Mouse (Mus musculus): ENCODE measurements at regions not wholly inside any gene's neighbourhood (a gene's known extent, or its start where the extent isn't known, plus 50 kb on each side); places are given as distances from the start of the nearest gene placed in this dataset.

DNA sequence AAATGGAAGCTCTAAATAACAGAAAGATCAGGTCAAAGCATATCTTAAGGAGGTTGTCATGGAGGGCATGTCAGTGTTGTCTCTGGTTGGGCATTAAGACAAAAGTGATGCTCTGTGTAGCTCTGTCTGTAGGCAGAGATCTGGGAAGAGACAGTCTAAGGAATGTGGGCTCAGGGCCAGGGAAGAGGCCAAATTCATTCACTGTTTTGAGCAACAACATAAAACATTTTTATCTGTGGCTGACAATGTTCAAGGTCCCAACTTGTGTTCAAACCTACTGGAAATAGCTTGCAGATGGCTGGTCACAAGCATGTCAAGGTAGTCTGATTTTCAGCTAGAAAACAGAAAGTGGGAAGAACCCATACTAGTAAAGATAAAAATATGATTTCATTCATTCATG lies 374.6 kb upstream of the Fam49a start:
- DNase-seq (ENCODE audit: low read depth, low spot score), result no peak

- DNase-seq (ENCODE audit: low read depth, low spot score), result no peak
Measured at GRCm38 (mm10) chr12:11899031-11899430, 362.9 kb upstream of the Fam49a start.

GRCm38 (mm10) chr12:11906588-11906987 lies 355.4 kb upstream of the Fam49a start:
- DNase-seq (ENCODE audit: low read depth, low spot score), result peak; percentile 59
